Mouse (Mus musculus) stomach, postnatal 0 days (tissue): ENCODE data around the gene Rgs7bp.

Experiments
- CTCF ChIP-seq: IDR thresholded peaks from 2 replicates; pipeline ENCODE4 v1.5.1; 2016; ENCODE audit warnings: antibody characterized with exemption, low read depth, mild to moderate bottlenecking, moderate library complexity
- EP300 ChIP-seq: optimal IDR thresholded peaks from 2 replicates; pipeline ENCODE3; 2016; ENCODE audit warnings: antibody characterized with exemption

- TF ChIP-seq EP300 (no peak), CTCF (no peak)
Observed at GRCm38 (mm10) chr13:104963716-104964115, 91.0 kb downstream of the Rgs7bp start.
